Mouse (Mus musculus): ENCODE data around the gene Mrps24.

DNA sequence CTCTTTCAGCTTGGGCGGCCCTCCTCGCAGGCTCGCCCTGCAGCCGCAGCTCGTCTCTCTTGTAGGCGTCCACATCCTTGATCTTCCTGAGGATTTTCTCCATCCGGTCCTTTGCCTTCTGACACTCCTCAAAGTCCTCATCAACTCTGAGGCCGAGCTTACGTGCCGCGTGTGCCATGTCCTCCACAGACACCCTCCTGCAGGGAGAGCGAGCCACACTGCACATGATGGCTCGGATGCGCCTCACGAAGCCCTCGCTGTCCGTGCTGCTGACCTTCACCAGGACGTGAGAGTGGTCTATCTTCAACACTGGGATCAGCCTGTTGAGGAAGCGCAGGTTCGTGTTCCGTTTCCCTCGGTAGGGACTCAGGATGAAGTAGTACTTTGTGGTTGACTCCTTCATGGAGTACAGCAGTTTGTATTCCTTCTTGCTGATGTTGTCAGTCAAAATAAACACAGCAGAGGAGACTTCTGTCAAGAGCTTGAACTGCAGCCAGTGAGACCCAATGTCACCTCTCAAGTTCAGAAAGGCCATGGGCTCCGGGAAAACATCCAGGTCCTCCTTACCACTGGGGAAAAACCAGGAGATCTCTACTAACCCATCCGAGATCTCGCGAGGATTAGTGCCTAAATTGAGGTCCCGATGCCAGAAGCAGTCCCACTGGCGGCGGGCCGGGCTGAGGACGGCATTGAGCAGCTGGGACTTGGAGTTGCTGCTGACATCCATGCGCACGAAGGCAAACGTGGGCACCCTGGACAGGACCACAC is 1.6 kb upstream of the Mrps24 start:
- TF ChIP-seq EP300 (IDR thresholded peaks at IDR 0.05; ENCODE audit: low read length): no peak
- TF ChIP-seq CTCF (conservative IDR thresholded peaks at IDR 0.05 in 1 of 2, IDR thresholded peaks at IDR 0.05 in 1 of 2; ENCODE audit: low read depth in 2 of 2, low read length in 2 of 2): no peak
- TF ChIP-seq CHD2 (IDR thresholded peaks at IDR 0.05; ENCODE audit: low read length): no peak
- no peak for TF ChIP-seq POLR2A (IDR thresholded peaks at IDR 0.05; ENCODE audit: low read depth, low read length)
- TF ChIP-seq USF2 (conservative IDR thresholded peaks at IDR 0.05; ENCODE audit: low read depth, low read length): no peak
- TF ChIP-seq NRF1 (IDR thresholded peaks at IDR 0.05; ENCODE audit: low read depth, low read length): no peak
- TF ChIP-seq ELF1 (IDR thresholded peaks at IDR 0.05; ENCODE audit: low read depth, low read length): no peak
- no peak for TF ChIP-seq TCF12 (IDR thresholded peaks at IDR 0.05; ENCODE audit: low read depth, low read length)
- TF ChIP-seq ZMIZ1 (IDR thresholded peaks at IDR 0.05; ENCODE audit: low read depth, low read length): no peak
- no peak for TF ChIP-seq PAX5 (IDR thresholded peaks at IDR 0.05; ENCODE audit: low read length)
- TF ChIP-seq NELFE (IDR thresholded peaks at IDR 0.05; ENCODE audit: low read depth, low read length): no peak
- no peak for TF ChIP-seq ZC3H11A (IDR thresholded peaks at IDR 0.05; ENCODE audit: low read depth, low read length)
- no peak for TF ChIP-seq ZNF384 (IDR thresholded peaks at IDR 0.05; ENCODE audit: low read depth, low read length)

All from CH12.LX (cell line).